9 mouse cellular contexts compared by ENCODE assay signal in genomic region chr8:72261019-72261418, GRCm38 (mm10). TPM values are rescaled to one million over a fixed set of nuclear protein-coding genes. Genes with fewer than 3 reads are reported as not detected.
DNase-seq lines count a peak whose midpoint lies in the region; ATAC-seq and TF ChIP-seq lines count a peak whose summit lies in the region.
"Had no signal": no experiment of that assay in that cellular context is flagged by ENCODE, and none has a peak within 500 bp of the region (broad histone marks: within the 10 kb centered on the region; RNA-seq: fewer than 3 reads in every experiment).

No protein-coding gene starts in this region.

- H3K36me3 ChIP-seq in forebrain, postnatal 0 days (ENCODE audit: insufficient read depth) = peaks cover 8% of the 10 kb centered on the region
- peaks cover 6% of the 10 kb centered on the region; the same call in 1 of the 2 replicates for H3K36me3 ChIP-seq in hindbrain, postnatal 0 days (ENCODE audit: insufficient read depth, low read length)
- H3K36me3 ChIP-seq in liver, embryonic 11.5 days (ENCODE audit: control insufficient read depth, insufficient read depth, low read length) = no peaks in the 10 kb centered on the region

- TF ChIP-seq CTCF in forebrain, postnatal 0 days (IDR thresholded peaks at IDR 0.05; ENCODE audit: low read depth) = peak; percentile 80
- TF ChIP-seq CTCF in hindbrain, postnatal 0 days (IDR thresholded peaks at IDR 0.05; ENCODE audit: low read depth) = peak; percentile 90

- no peak overlapping the region for H3K27ac ChIP-seq in forebrain, postnatal 0 days (ENCODE audit: low read depth, low read length)
- H3K27ac ChIP-seq in hindbrain, postnatal 0 days = no peak overlapping the region
- H3K27ac ChIP-seq in liver, embryonic 11.5 days (ENCODE audit: low read depth, low read length) = no peak overlapping the region

- H3K4me2 ChIP-seq in forebrain, postnatal 0 days (ENCODE audit: low read depth) = no peak overlapping the region
- H3K4me2 ChIP-seq in hindbrain, postnatal 0 days (ENCODE audit: low read depth, low read length) = no peak overlapping the region
- H3K4me2 ChIP-seq in liver, embryonic 11.5 days = no peak overlapping the region

- peak; percentile 38 for DNase-seq in urinary bladder, postnatal 25 days (ENCODE audit: low spot score)
- no peak for DNase-seq in urinary bladder, postnatal 10 days (ENCODE audit: low spot score)
- DNase-seq in c-Kit-negative CD71-positive TER-119-positive erythroid progenitor cells, embryonic 14.5 days (ENCODE audit: low read depth, low spot score) = peak; percentile 28
- DNase-seq in forebrain, postnatal 0 days = peak; percentile 65
- DNase-seq in hindbrain, postnatal 0 days (ENCODE audit: low spot score) = peak; percentile 88
- DNase-seq in liver, embryonic 11.5 days (ENCODE audit: low spot score) = peak; percentile 57
- DNase-seq in neural tube, embryonic 10.5 days (ENCODE audit: extremely low spot score, low spot score) = peak; percentile 55
- DNase-seq in thymus, postnatal 36 days = peak; percentile 67 to 71

- no peaks in the 10 kb centered on the region for H3K4me1 ChIP-seq in forebrain, postnatal 0 days (ENCODE audit: insufficient read depth)
- H3K4me1 ChIP-seq in hindbrain, postnatal 0 days (ENCODE audit: insufficient read depth, low read length) = no peaks in the 10 kb centered on the region
- no peaks in the 10 kb centered on the region for H3K4me1 ChIP-seq in liver, embryonic 11.5 days (replicated peaks; ENCODE audit: control insufficient read depth, insufficient read depth, low read length)

- H3K27me3 ChIP-seq in forebrain, postnatal 0 days (ENCODE audit: insufficient read depth, low read length) = no peaks in the 10 kb centered on the region
- H3K27me3 ChIP-seq in hindbrain, postnatal 0 days (ENCODE audit: insufficient read depth, low read length) = no peaks in the 10 kb centered on the region
- no peaks in the 10 kb centered on the region for H3K27me3 ChIP-seq in liver, embryonic 11.5 days (replicated peaks; ENCODE audit: control insufficient read depth, insufficient read depth, low read length)

- ATAC-seq in forebrain, postnatal 0 days = peak; percentile 65
- peak; percentile 74 for ATAC-seq in hindbrain, postnatal 0 days
- peak; percentile 62; the same call in 1 of the 2 replicates for ATAC-seq in liver, embryonic 11.5 days (replicated peaks; ENCODE audit: low FRiP score)

- no peaks in the 10 kb centered on the region for H3K9me3 ChIP-seq in forebrain, postnatal 0 days (ENCODE audit: low read length)
- H3K9me3 ChIP-seq in hindbrain, postnatal 0 days (ENCODE audit: low read length) = no peaks in the 10 kb centered on the region
- H3K9me3 ChIP-seq in liver, embryonic 11.5 days (ENCODE audit: control insufficient read depth, low read length) = no peaks in the 10 kb centered on the region

- no peak overlapping the region for H3K9ac ChIP-seq in forebrain, postnatal 0 days
- no peak overlapping the region for H3K9ac ChIP-seq in hindbrain, postnatal 0 days (replicated peaks; ENCODE audit: low read length)
- H3K9ac ChIP-seq in liver, embryonic 11.5 days (ENCODE audit: low read depth, low read length) = no peak overlapping the region

- 37% methylated on average over 2 of the region's 2 CpGs for WGBS in forebrain, postnatal 0 days
- 27% methylated on average over 2 of the region's 2 CpGs for WGBS in hindbrain, postnatal 0 days
- WGBS in liver, embryonic 11.5 days = 41% methylated on average over 2 of the region's 2 CpGs

- H3K4me3 ChIP-seq in forebrain, postnatal 0 days (ENCODE audit: low read depth, low read length) = no peak overlapping the region
- H3K4me3 ChIP-seq in hindbrain, postnatal 0 days (ENCODE audit: low read length) = no peak overlapping the region
- H3K4me3 ChIP-seq in liver, embryonic 11.5 days (ENCODE audit: low read depth, low read length) = no peak overlapping the region

RNA-seq across cellular contexts. Expression of gene Ap1m1, which starts 21.2 kb away (rescaled TPM):
- total RNA-seq in forebrain, postnatal 0 days (2014; rRNA removed) = 74.8 and 76.2 TPM in 2 replicates
- polyA plus RNA-seq in forebrain, postnatal 0 days (2015; fragmentation: Nextera tagmentation; extraction: Ambion mirVana) = 225 and 243 TPM in 2 replicates
- total RNA-seq in hindbrain, postnatal 0 days (2014; rRNA removed) = 76.8 and 81.3 TPM in 2 replicates
- 197 and 216 TPM in 2 replicates for polyA plus RNA-seq in hindbrain, postnatal 0 days (2015; fragmentation: Nextera tagmentation; extraction: Ambion mirVana)
- 111 and 119 TPM in 2 replicates for polyA plus RNA-seq in liver, embryonic 11.5 days (2014; fragmentation: Nextera tagmentation; extraction: Ambion mirVana)

RNA-seq across cellular contexts. Expression of gene Fam32a, which starts 41.5 kb away (rescaled TPM):
- total RNA-seq in forebrain, postnatal 0 days (2014; rRNA removed) = 132 and 147 TPM in 2 replicates
- 107 and 108 TPM in 2 replicates for polyA plus RNA-seq in forebrain, postnatal 0 days (2015; fragmentation: Nextera tagmentation; extraction: Ambion mirVana)
- 90.0 and 94.7 TPM in 2 replicates for total RNA-seq in hindbrain, postnatal 0 days (2014; rRNA removed)
- 78.9 and 83.2 TPM in 2 replicates for polyA plus RNA-seq in hindbrain, postnatal 0 days (2015; fragmentation: Nextera tagmentation; extraction: Ambion mirVana)
- 59.7 and 64.2 TPM in 2 replicates for polyA plus RNA-seq in liver, embryonic 11.5 days (2014; fragmentation: Nextera tagmentation; extraction: Ambion mirVana)

RNA-seq across cellular contexts. Expression of gene Gm10282, which starts 44.0 kb away (rescaled TPM):
- 4.5 and 4.7 TPM in 2 replicates for total RNA-seq in forebrain, postnatal 0 days (2014; rRNA removed)
- polyA plus RNA-seq in forebrain, postnatal 0 days (2015; fragmentation: Nextera tagmentation; extraction: Ambion mirVana) = 14.9 and 15.4 TPM in 2 replicates
- total RNA-seq in hindbrain, postnatal 0 days (2014; rRNA removed) = 0.36 and 1.5 TPM in 2 replicates
- 11.7 and 12.3 TPM in 2 replicates for polyA plus RNA-seq in hindbrain, postnatal 0 days (2015; fragmentation: Nextera tagmentation; extraction: Ambion mirVana)
- 20.8 TPM in 2 replicates for polyA plus RNA-seq in liver, embryonic 11.5 days (2014; fragmentation: Nextera tagmentation; extraction: Ambion mirVana)

RNA-seq across cellular contexts. Expression of gene Gm11034, which starts 47.6 kb away (rescaled TPM):
- not detected in 2 replicates for total RNA-seq in forebrain, postnatal 0 days (2014; rRNA removed)
- polyA plus RNA-seq in forebrain, postnatal 0 days (2015; fragmentation: Nextera tagmentation; extraction: Ambion mirVana) = not detected in 2 replicates
- not detected in 2 replicates for total RNA-seq in hindbrain, postnatal 0 days (2014; rRNA removed)
- not detected in 2 replicates for polyA plus RNA-seq in hindbrain, postnatal 0 days (2015; fragmentation: Nextera tagmentation; extraction: Ambion mirVana)
- polyA plus RNA-seq in liver, embryonic 11.5 days (2014; fragmentation: Nextera tagmentation; extraction: Ambion mirVana) = not detected in 2 replicates
- polyA plus RNA-seq: gonadal fat pad, adult 2 months had no signal

RNA-seq across cellular contexts. Expression of gene Cib3, which starts 48.4 kb away (rescaled TPM):
- 0.10 TPM in 1 of 2 replicates, not detected in the other for total RNA-seq in forebrain, postnatal 0 days (2014; rRNA removed)
- polyA plus RNA-seq in forebrain, postnatal 0 days (2015; fragmentation: Nextera tagmentation; extraction: Ambion mirVana) = not detected in 2 replicates
- not detected in 2 replicates for total RNA-seq in hindbrain, postnatal 0 days (2014; rRNA removed)
- polyA plus RNA-seq in hindbrain, postnatal 0 days (2015; fragmentation: Nextera tagmentation; extraction: Ambion mirVana) = not detected in 2 replicates
- polyA plus RNA-seq in liver, embryonic 11.5 days (2014; fragmentation: Nextera tagmentation; extraction: Ambion mirVana) = not detected in 2 replicates
